In genomic region chr14:54577089-54577982, GRCm38 (mm10) we compare ENCODE assay signal across 8 mouse cellular contexts. TPM values are rescaled to one million over a fixed set of nuclear protein-coding genes. Genes with fewer than 3 reads are reported as not detected.
DNase-seq lines count a peak whose midpoint lies in the region; ATAC-seq lines count a peak whose summit lies in the region.

TSS of gene Ajuba (minus strand) at chr14:54577558.

- peaks cover 59% of the 10 kb centered on the region for H3K4me1 ChIP-seq in hindbrain, embryonic 13.5 days (replicated peaks)

- H3K27ac ChIP-seq in hindbrain, embryonic 13.5 days = peak within 1 kb of the TSS; percentile 78

- peak within 1 kb of the TSS; percentile 79 for H3K4me2 ChIP-seq in hindbrain, embryonic 13.5 days

- H3K9me3 ChIP-seq in hindbrain, embryonic 13.5 days = no peaks in the 10 kb centered on the region

- peaks cover 59% of the 10 kb centered on the region for H3K27me3 ChIP-seq in hindbrain, embryonic 13.5 days

- peak; percentile 93 for DNase-seq in NIH3T3 (ENCODE audit: low read depth)
- peak; percentile 53 to 68 for DNase-seq in cerebellum, postnatal 25 days
- DNase-seq in gastrocnemius, adult 18-20 months (ENCODE audit: low spot score) = peak; percentile 85
- peak; percentile 67 to 71 for DNase-seq in layer of hippocampus, postnatal 36 days
- peak; percentile 93 to 96 for DNase-seq in lung, postnatal 4 days
- peak; percentile 68 for DNase-seq in right cerebral cortex, adult 18-20 months
- DNase-seq in urinary bladder, postnatal 10 days (ENCODE audit: low spot score) = peak; percentile 76

- peak within 1 kb of the TSS; percentile 81 for H3K9ac ChIP-seq in hindbrain, embryonic 13.5 days

- under 1% methylated on average over 66 of the region's 66 CpGs for WGBS in hindbrain, embryonic 13.5 days

- H3K36me3 ChIP-seq in hindbrain, embryonic 13.5 days = 0 out of 2 replicates have a peak, but pooled peaks cover under 1% of the 10 kb centered on the region

- H3K4me3 ChIP-seq in hindbrain, embryonic 13.5 days = peak within 1 kb of the TSS; percentile 58

- peak; percentile 58 for ATAC-seq in hindbrain, embryonic 13.5 days (ENCODE audit: low FRiP score)

RNA-seq across cellular contexts. Expression of gene Ajuba, which starts in this region (rescaled TPM):
- 1 to 10 TPM in 1 of 2 experiments, under 1 TPM in 1; 0.91 to 1.6 TPM for total RNA-seq in gastrocnemius, adult 18-20 months (2021)
- 9.8 and 10.0 TPM in 2 replicates for polyA plus RNA-seq in hindbrain, embryonic 13.5 days (2015; fragmentation: Nextera tagmentation; extraction: Ambion mirVana)
- total RNA-seq in layer of hippocampus, postnatal 36 days (2021) = 1 to 10 TPM in 1 of 2 experiments, under 1 TPM in 1; 0.95 to 1.5 TPM

Comparison
In these comparisons a context has a peak if more than half of its experiments do, and no peak if none do; other contexts are left out.
1. Peak in every context shown above with its lines: DNase-seq, ATAC-seq, H3K4me3 ChIP-seq and H3K27ac ChIP-seq.